Mouse (Mus musculus) myocyte (in vitro differentiated cells): ENCODE measurements at regions not wholly inside any gene's neighbourhood (a gene's known extent, or its start where the extent isn't known, plus 50 kb on each side); places are given as distances from the start of the nearest gene placed in this dataset.
A peak's percentile ranks its signal among the peaks of the same experiment; 100 is the strongest.

ENCODE experiments used
- H3K27me3 ChIP-seq: one replicate; pipeline ENCODE4 v1.6.1; 2011; ENCODE audit not compliant: control insufficient read depth, insufficient read depth, insufficient read length
- H3K36me3 ChIP-seq: one replicate; pipeline ENCODE4 v1.6.1; 2011; ENCODE audit not compliant: control insufficient read depth, insufficient read depth
- H3K4me2 ChIP-seq: one replicate; pipeline ENCODE4 v1.6.1; 2011; ENCODE audit warnings: low read depth, control low read depth
- H3K4me3 ChIP-seq: one replicate; pipeline ENCODE4 v1.5.1; 2011; ENCODE audit warnings: mild to moderate bottlenecking, control low read depth, moderate library complexity
- H3K79me2 ChIP-seq: one replicate; pipeline ENCODE4 v1.6.1; 2011; ENCODE audit not compliant: control insufficient read depth, insufficient read depth
- H3ac ChIP-seq: one replicate; pipeline ENCODE4 v1.6.1; 2011; ENCODE audit not compliant: control insufficient read depth, insufficient read length
- CEBPB ChIP-seq: IDR thresholded peaks from 2 replicates; pipeline ENCODE4 v1.6.1; 2011; ENCODE audit warnings: mild to moderate bottlenecking, moderate library complexity; ENCODE audit not compliant: poor library complexity, insufficient read depth, severe bottlenecking
- E2F4 ChIP-seq: IDR thresholded peaks from one replicate; pipeline ENCODE4 v1.6.1; 2011; ENCODE audit warnings: mild to moderate bottlenecking, control low read depth, moderate library complexity; ENCODE audit not compliant: insufficient read depth
- MAX ChIP-seq: IDR thresholded peaks from one replicate; pipeline ENCODE4 v1.6.1; 2011; ENCODE audit warnings: low read depth, mild to moderate bottlenecking, control low read depth
- MYOD1 ChIP-seq, 3 experiments: IDR thresholded peaks; one replicate each; pipeline ENCODE4 v1.6.1; 2011; ENCODE audit warnings: control low read depth in 2 of 3, low read depth in 2 of 3, mild to moderate bottlenecking in 2 of 3, moderate library complexity in 1 of 3; ENCODE audit not compliant: insufficient read length in 2 of 3, control insufficient read depth in 1 of 3
- MYOG ChIP-seq, 3 experiments: IDR thresholded peaks; one replicate each; pipeline ENCODE4 v1.6.1; 2011; ENCODE audit warnings: control low read depth in 2 of 3, low read depth in 2 of 3, mild to moderate bottlenecking in 2 of 3; ENCODE audit not compliant: insufficient read length in 2 of 3, control insufficient read depth in 1 of 3, insufficient read depth in 1 of 3
- POLR2A ChIP-seq: IDR thresholded peaks from one replicate; pipeline ENCODE4 v1.6.1; 2011; ENCODE audit warnings: low read depth, mild to moderate bottlenecking, control low read depth, moderate library complexity; ENCODE audit not compliant: insufficient read length
- POLR2AphosphoS2 ChIP-seq: IDR thresholded peaks from one replicate; pipeline ENCODE4 v1.6.1; 2011; ENCODE audit warnings: low read depth, control low read depth; ENCODE audit not compliant: insufficient read length
- REST ChIP-seq: IDR thresholded peaks from one replicate; pipeline ENCODE4 v1.6.1; 2011; ENCODE audit warnings: mild to moderate bottlenecking, control low read depth, moderate library complexity; ENCODE audit not compliant: insufficient read depth, insufficient read length
- SRF ChIP-seq: IDR thresholded peaks from one replicate; pipeline ENCODE4 v1.6.1; 2011; ENCODE audit warnings: low read depth; ENCODE audit not compliant: control insufficient read depth, insufficient read length
- TCF12 ChIP-seq: IDR thresholded peaks from one replicate; pipeline ENCODE4 v1.6.1; 2011; ENCODE audit warnings: mild to moderate bottlenecking, control low read depth; ENCODE audit not compliant: poor library complexity, insufficient read depth, severe bottlenecking
- TCF3 ChIP-seq: IDR thresholded peaks from one replicate; pipeline ENCODE4 v1.6.1; 2011; ENCODE audit warnings: low read depth, control low read depth; ENCODE audit not compliant: insufficient read length
- USF1 ChIP-seq: IDR thresholded peaks from one replicate; pipeline ENCODE4 v1.6.1; 2011; ENCODE audit warnings: low read depth, mild to moderate bottlenecking, control low read depth, moderate library complexity

GRCm38 (mm10) chr14:17173218-17173617 is 354.3 kb upstream of the Rarb start:
- H3K79me2 ChIP-seq = no peaks in the 10 kb centered on the region
- H3K4me3 ChIP-seq = no peak overlapping the region
- no peak overlapping the region for H3ac ChIP-seq
- no peaks in the 10 kb centered on the region for H3K36me3 ChIP-seq
- H3K27me3 ChIP-seq = peaks cover 18% of the 10 kb centered on the region
- peak overlapping the region; percentile 42 for H3K4me2 ChIP-seq
- TF ChIP-seq TCF12 = no peak

- Histone ChIP-seq H3K27me3 (peaks cover 21% of the 10 kb centered on the region), H3K4me3 (no peak overlapping the region)
These were observed 353.6 kb upstream of the Rarb start for GRCm38 (mm10) chr14:17172330-17173110.

GRCm38 (mm10) chr14:17171896-17172295 is 352.9 kb upstream of the Rarb start:
- Histone ChIP-seq H3K79me2 (no peaks in the 10 kb centered on the region), H3ac (no peak overlapping the region), H3K27me3 (peaks cover 21% of the 10 kb centered on the region), H3K4me3 (no peak overlapping the region), H3K36me3 (no peaks in the 10 kb centered on the region), H3K4me2 (peak overlapping the region; percentile 61)
- TF ChIP-seq MYOG (IDR thresholded peaks at IDR 0.05; ENCODE audit: control insufficient read depth in 1 of 3, insufficient read depth in 1 of 3, insufficient read length in 2 of 3, low read depth in 2 of 3) = no peak
- TF ChIP-seq POLR2AphosphoS2 = no peak
- no peak for TF ChIP-seq CEBPB
- TF ChIP-seq MYOD1 (IDR thresholded peaks at IDR 0.05; ENCODE audit: control insufficient read depth in 1 of 3, insufficient read length in 2 of 3, low read depth in 2 of 3) = no peak
- TF ChIP-seq TCF12 = no peak
- no peak for TF ChIP-seq TCF3
- TF ChIP-seq MAX = no peak
- TF ChIP-seq USF1 = no peak
- no peak for TF ChIP-seq E2F4
- TF ChIP-seq POLR2A = no peak
- no peak for TF ChIP-seq SRF
- no peak for TF ChIP-seq REST

More at GRCm38 (mm10) chr14:17172330-17173110, 353.6 kb upstream of the Rarb start:
- Histone ChIP-seq H3ac (no peak overlapping the region), H3K4me2 (peak overlapping the region; percentile 61), H3K36me3 (no peaks in the 10 kb centered on the region), H3K79me2 (no peaks in the 10 kb centered on the region)
- TF ChIP-seq MYOD1 (IDR thresholded peaks at IDR 0.05; ENCODE audit: control insufficient read depth in 1 of 3, insufficient read length in 2 of 3, low read depth in 2 of 3) (peak in 2 of 3 experiments; percentile 28 to 53), MYOG (IDR thresholded peaks at IDR 0.05; ENCODE audit: control insufficient read depth in 1 of 3, insufficient read depth in 1 of 3, insufficient read length in 2 of 3, low read depth in 2 of 3) (peak in 1 of 3 experiments; percentile 43), SRF (no peak)

- Histone ChIP-seq H3K36me3 (no peaks in the 10 kb centered on the region), H3ac (no peak overlapping the region), H3K27me3 (no peaks in the 10 kb centered on the region), H3K4me3 (no peak overlapping the region), H3K79me2 (no peaks in the 10 kb centered on the region), H3K4me2 (no peak overlapping the region)
- TF ChIP-seq USF1 = no peak
- TF ChIP-seq SRF = no peak
- no peak for TF ChIP-seq MYOG (IDR thresholded peaks at IDR 0.05; ENCODE audit: control insufficient read depth in 1 of 3, insufficient read depth in 1 of 3, insufficient read length in 2 of 3, low read depth in 2 of 3)
These were observed 339.4 kb upstream of the Rarb start for GRCm38 (mm10) chr14:17158324-17158723.

- H3K4me2 ChIP-seq = no peak overlapping the region
- no peaks in the 10 kb centered on the region for H3K36me3 ChIP-seq
- H3ac ChIP-seq = no peak overlapping the region
- H3K27me3 ChIP-seq = no peaks in the 10 kb centered on the region
- no peak overlapping the region for H3K4me3 ChIP-seq
- TF ChIP-seq TCF3 (no peak), POLR2AphosphoS2 (no peak), REST (no peak), MAX (no peak), MYOD1 (IDR thresholded peaks at IDR 0.05; ENCODE audit: control insufficient read depth in 1 of 3, insufficient read length in 2 of 3, low read depth in 2 of 3) (no peak), TCF12 (no peak), SRF (no peak), CEBPB (no peak), MYOG (IDR thresholded peaks at IDR 0.05; ENCODE audit: control insufficient read depth in 1 of 3, insufficient read depth in 1 of 3, insufficient read length in 2 of 3, low read depth in 2 of 3) (no peak), POLR2A (no peak), E2F4 (no peak), USF1 (no peak)
- no peaks in the 10 kb centered on the region for H3K79me2 ChIP-seq
These were observed 337.5 kb upstream of the Rarb start for GRCm38 (mm10) chr14:17156402-17156954.
